Mouse (Mus musculus): Measurements from ENCODE around the gene Mcoln3. TPM values are rescaled to one million over a fixed set of nuclear protein-coding genes. Genes with fewer than 3 reads are reported as not detected.

Mcoln3 gene
- polyA plus RNA-seq (2015; fragmentation: Nextera tagmentation; extraction: Ambion mirVana) = 5.5 and 6.6 TPM in 2 replicates

DNA sequence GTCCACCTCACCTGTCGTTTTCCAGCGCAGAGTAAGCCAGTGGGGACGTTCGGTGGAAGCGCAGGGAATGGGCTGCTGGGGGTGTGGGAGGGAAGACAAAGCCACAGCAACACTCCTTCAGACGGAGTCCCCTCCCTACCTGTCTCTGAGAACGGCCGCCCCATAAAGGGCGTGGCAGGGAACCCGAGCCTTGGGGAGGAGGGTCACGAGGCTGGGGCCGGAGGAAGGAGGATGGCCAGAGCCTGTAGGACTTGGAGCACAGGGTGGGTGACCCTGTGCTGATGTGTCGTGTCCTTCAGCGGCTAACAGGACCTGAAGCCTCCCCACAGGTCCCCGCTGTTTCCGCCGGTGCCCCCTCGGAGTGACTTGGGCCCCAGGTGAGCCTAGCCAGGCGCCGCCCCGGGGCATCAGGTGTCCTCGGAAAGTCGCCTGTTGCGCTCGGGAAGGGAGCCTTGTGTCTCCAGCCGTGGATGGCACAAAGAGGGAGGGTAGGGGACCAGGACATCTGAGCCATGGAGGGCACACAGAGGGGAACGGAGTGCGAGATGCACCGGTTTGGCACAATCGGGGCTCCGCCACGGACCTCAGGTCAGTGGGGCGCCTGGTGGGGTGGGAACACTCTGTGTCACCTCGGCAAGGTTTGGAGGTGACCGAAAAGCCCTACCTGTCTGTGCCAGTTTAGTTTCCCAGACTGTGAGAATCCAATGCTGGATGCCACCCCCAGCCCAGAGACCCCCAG is at the start of gene Mcoln3:
TSS of gene Mcoln3 (plus strand) at position 193 of the 739 bp plus-strand sequence.
- no peak for DNase-seq (ENCODE audit: low spot score)

GRCm38 (mm10) chr3:146069276-146069675 is 48.0 kb upstream of the Mcoln3 start:
- DNase-seq (ENCODE audit: low spot score) = no peak

GRCm38 (mm10) chr3:146072780-146073179 is 44.5 kb upstream of the Mcoln3 start:
- peak; percentile 40 for DNase-seq (ENCODE audit: low spot score)

GRCm38 (mm10) chr3:146080241-146080640 is 37.0 kb upstream of the Mcoln3 start:
- DNase-seq (ENCODE audit: low spot score) = no peak

GRCm38 (mm10) chr3:146090988-146091657 is 26.1 kb upstream of the Mcoln3 start:
- DNase-seq (ENCODE audit: low spot score) = no peak

GRCm38 (mm10) chr3:146095066-146095465 is 22.2 kb upstream of the Mcoln3 start:
- no peak for DNase-seq (ENCODE audit: low spot score)

DNA sequence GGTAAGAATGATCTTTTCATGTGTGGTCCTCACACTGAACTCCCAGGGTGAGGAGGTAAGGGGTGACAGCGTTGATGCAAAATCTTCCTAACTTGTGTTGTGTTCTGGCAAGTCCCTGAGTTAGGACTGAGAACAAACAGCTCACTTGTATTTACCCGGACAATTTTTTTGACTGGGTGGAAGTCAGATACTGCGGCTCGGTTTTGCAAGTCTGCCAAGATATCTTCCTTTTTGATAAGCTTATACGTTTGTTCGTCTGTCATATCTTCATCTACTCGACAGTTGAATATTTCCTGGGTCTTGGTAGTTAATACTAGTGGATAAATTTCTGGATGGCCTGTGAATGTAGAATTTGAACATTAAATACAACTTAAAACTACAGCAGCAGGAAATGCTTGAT is 20.3 kb upstream of the Mcoln3 start:
- DNase-seq (ENCODE audit: low spot score) = no peak

GRCm38 (mm10) chr3:146097861-146098260 is 19.4 kb upstream of the Mcoln3 start:
- DNase-seq (ENCODE audit: low spot score) = no peak

- no peak for DNase-seq (ENCODE audit: low spot score)
Measured at GRCm38 (mm10) chr3:146099925-146100324, 17.3 kb upstream of the Mcoln3 start.

DNA sequence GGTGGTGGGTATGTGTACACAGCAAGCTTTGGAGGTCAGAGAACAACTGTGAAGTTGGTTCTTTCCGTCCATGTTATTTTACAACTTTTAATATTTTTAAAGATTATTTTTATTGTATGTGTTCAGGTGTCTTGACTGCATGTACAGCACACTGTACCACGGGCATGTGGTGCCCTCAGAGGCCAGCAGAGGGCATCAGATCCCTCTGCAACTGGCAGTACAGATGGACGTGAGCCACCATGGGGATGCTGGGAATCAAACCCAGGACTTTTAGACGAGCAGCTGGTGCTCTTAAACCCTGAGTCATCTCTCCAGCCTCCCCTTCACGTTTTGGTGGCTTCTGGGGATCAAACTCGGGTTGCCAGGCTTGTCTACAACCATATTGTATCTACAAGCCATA is 15.2 kb upstream of the Mcoln3 start:
- DNase-seq (ENCODE audit: low spot score) = peak; percentile 25

DNA sequence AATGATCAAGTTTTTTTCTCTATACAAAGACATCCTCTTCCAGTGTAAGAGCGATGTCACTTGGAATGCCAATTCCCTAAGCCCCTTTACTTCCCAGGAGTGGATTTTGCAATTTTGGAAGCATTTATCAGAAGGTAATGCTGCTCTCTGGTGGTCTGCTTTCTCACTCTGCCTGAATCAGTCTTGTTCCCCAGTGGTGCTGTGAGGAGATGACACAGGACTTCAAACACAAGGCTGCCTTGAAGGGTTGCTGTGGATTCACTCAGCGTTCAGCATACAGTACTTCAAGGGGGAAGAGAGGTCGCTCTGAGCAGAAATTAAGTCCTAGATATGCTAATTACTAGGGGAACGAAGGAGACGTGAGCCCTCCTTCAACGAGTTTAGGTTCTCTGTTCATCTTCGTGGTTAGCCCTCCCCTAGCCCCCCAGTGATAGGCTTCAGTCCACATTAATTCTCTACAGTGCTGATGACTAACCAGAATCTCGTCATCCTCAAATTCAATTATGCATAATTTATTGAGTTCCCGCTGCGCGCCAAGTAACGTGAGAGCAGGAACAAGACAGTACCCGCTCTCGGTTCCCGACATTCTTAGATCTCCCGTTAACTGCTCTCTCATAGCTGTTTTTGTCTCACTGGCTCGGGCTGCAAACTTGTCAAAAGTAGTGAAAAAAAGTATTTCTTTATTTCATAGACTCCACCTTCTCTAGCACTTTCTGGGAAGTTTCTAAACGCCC is 10.0 kb upstream of the Mcoln3 start:
- peak; percentile 33 for DNase-seq (ENCODE audit: low spot score)

- DNase-seq (ENCODE audit: low spot score) = peak; percentile 87
Measured at GRCm38 (mm10) chr3:146107921-146108571, 9.2 kb upstream of the Mcoln3 start, which contains the start of gene Wdr63. TSS of gene Wdr63 (minus strand) at chr3:146108130.

DNA sequence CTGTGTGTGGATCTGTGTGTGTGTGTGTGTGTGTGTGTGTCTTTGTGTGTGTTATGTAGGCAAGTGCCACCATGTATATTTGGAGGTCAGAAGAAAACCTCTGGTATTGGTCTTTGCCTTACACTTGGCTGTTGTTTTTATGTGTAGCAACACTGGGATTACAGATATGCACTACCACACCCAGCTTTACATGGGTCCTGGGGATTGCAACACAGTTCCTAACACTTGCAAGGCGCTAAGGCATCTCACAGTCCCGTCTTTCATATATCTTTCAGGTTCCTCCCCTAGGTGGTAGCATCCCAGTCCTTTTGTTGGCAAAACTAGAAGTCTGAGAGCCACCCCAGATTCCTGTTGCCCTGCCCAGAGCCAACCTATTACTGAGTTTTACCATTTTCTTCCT is 8.3 kb upstream of the Mcoln3 start:
- no peak for DNase-seq (ENCODE audit: low spot score)

DNA sequence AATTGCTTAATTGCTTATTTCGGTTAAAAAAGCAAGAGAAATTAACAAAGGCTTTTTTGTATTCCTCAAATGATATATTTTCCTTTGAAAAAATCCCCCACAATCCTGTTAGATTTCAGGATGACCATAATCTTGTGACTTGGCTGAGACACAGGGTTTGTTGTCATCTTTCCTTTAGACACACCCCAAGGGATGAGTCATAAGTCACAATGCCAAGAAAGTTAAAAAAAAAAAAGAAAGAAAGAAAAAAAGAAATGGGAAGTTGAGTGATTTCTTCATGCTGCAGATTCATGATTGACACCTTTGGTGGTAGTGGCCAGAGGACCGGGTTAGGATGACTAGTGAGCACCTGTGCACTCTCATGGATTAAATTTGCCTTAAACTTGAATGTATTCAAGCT is 6.9 kb upstream of the Mcoln3 start:
- DNase-seq (ENCODE audit: low spot score) = no peak

- no peak for DNase-seq (ENCODE audit: low spot score)
Measured at GRCm38 (mm10) chr3:146110916-146111315, 6.3 kb upstream of the Mcoln3 start.

GRCm38 (mm10) chr3:146117997-146118457 is 777 bp downstream of the Mcoln3 start:
- DNase-seq (ENCODE audit: low spot score) = no peak

DNA sequence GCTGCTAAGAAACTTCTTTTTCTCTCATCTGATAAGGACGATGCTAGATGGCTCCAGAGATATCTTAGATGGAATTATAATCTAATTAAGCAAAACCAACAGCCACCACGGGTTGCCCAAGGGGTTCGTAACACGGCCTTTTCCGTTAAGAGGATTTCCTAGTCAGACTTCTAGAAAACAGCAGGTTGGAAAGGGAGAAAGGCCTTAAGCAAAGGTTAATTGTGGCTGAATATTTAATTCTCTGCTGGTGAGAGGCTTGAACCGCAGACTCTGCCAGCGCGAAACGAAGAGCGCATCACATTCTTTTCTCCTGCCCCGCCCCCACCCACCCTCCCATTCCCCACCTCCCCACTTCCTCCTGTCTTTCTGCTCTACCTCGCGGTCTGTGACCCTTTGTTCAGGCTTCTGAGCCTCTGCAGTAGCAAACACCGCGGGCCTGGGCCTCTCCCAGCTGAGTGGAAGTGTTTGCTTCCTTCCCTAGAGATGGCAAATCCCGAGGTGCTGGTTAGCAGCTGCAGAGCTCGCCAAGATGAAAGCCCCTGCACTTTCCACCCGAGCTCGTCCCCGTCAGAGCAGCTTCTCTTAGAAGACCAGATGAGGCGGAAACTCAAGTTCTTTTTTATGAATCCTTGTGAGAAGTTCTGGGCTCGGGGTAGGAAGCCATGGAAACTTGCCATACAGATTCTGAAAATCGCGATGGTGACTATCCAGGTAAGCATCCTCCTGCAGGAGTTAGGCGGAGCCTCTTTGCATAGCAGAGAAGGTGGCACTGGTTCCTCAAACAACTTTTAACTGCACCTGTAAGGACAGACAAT is 4.3 kb downstream of the Mcoln3 start:
- DNase-seq (ENCODE audit: low spot score) = peak; percentile 82

GRCm38 (mm10) chr3:146122125-146122420 is 4.8 kb downstream of the Mcoln3 start:
- no peak for DNase-seq (ENCODE audit: low spot score)

GRCm38 (mm10) chr3:146122807-146123463 is 5.7 kb downstream of the Mcoln3 start:
- no peak for DNase-seq (ENCODE audit: low spot score)

DNA sequence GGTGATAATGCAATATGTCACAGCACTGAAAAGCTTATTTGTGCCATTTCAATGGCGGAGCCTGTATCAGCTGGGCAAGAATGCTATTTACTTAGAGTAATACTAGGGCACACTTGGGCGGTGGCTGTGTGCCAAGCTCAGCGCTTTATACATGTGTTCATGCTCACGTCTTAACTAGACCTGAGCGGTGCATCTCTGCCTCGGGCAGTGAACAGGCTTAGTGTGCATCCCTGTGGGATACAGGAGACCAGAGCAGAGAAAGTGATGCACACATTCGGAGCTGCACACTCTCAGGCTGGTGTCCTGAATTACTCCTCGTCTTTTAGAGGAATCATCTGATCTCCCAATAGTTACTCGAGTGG is 6.2 kb downstream of the Mcoln3 start:
- DNase-seq (ENCODE audit: low spot score) = no peak
